Mouse (Mus musculus): ENCODE data around the gene Fam71a. TPM values are rescaled to one million over a fixed set of nuclear protein-coding genes. Genes with fewer than 3 reads are reported as not detected.

Fam71a gene
- polyA plus RNA-seq (2017; shearing (Covaris generic)), result not detected

DNA sequence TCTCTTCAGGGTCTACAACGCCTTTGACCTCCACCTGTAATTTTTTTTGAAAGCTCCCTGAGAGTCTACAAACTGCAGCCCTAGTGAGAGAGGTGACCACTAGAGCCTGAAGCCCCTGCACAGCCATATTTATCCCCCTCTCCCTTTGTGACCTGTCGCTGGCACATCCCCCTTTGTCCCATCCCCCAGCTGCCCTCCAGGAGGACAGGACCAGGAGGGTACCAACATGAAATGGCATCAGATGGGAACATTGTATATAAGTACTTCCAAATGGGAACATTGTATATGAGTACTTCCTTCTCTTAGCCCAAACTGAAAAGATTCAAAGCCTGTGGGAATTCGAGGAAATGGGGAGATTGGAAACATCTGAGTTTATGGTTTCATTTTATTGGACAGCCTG is at the start of gene Fam71a:
Gene Fam71a (minus strand): TSS at position 101 of the 400 bp plus-strand sequence.

Other genes with a start within 250 kb of the Fam71a start
- 83.0 TPM for gene Angel2, start 239.7 kb downstream of the Fam71a start, polyA plus RNA-seq (2017; shearing (Covaris generic))
- 0.13 TPM for gene Vash2, start 185.5 kb downstream of the Fam71a start, polyA plus RNA-seq (2017; shearing (Covaris generic))
- gene Flvcr1, start 138.7 kb downstream of the Fam71a start, polyA plus RNA-seq (2017; shearing (Covaris generic)), result 6.7 TPM
- gene Spata45, start 128.2 kb downstream of the Fam71a start, polyA plus RNA-seq (2017; shearing (Covaris generic)), result not detected
- 13.0 TPM for gene Tatdn3, start 101.9 kb downstream of the Fam71a start, polyA plus RNA-seq (2017; shearing (Covaris generic))
- gene Nsl1, start 101.8 kb downstream of the Fam71a start, polyA plus RNA-seq (2017; shearing (Covaris generic)), result 3.3 TPM
- gene Batf3, start 67.0 kb downstream of the Fam71a start, polyA plus RNA-seq (2017; shearing (Covaris generic)), result not detected
- gene Atf3, start 53.2 kb upstream of the Fam71a start, polyA plus RNA-seq (2017; shearing (Covaris generic)), result 0.23 TPM
- 2.8 TPM for gene Nenf, start 153.4 kb upstream of the Fam71a start, polyA plus RNA-seq (2017; shearing (Covaris generic))
- 29.3 TPM for gene Tmem206, start 161.1 kb upstream of the Fam71a start, polyA plus RNA-seq (2017; shearing (Covaris generic))
- 20.7 TPM for gene Ppp2r5a, start 238.5 kb upstream of the Fam71a start, polyA plus RNA-seq (2017; shearing (Covaris generic))

Data from activated CD4-positive, CD25-positive, alpha-beta regulatory T cell, adult 9 weeks (primary cell).